Mouse (Mus musculus) heart, embryonic 11.5 days (tissue): ENCODE results near the gene Exoc8. TPM values are rescaled to one million over a fixed set of nuclear protein-coding genes. Genes with fewer than 3 reads are reported as not detected.

Experiments used
- ATAC-seq: fragments of 200-750 bp; cut with Nextera tagmentation; replicated peaks from 2 replicates; pipeline ENCODE4 v1.8.0; 2017; ENCODE audit warnings: moderate library complexity; ENCODE audit not compliant: insufficient number of reproducible peaks, low FRiP score, low TSS enrichment
- H3K27ac ChIP-seq: fragments of 300-500 bp; sonication (generic); 2 replicates; pipeline ENCODE4 v1.5.1; 2014; ENCODE audit warnings: mild to moderate bottlenecking, low read depth, low read length
- H3K27me3 ChIP-seq: fragments of 300-500 bp; sonication (generic); 2 replicates; pipeline ENCODE4 v1.6.1; 2014; ENCODE audit warnings: mild to moderate bottlenecking, low read length, mixed read lengths; ENCODE audit not compliant: control insufficient read depth, insufficient read depth
- H3K36me3 ChIP-seq: fragments of 300-500 bp; sonication (generic); 2 replicates; pipeline ENCODE4 v1.6.1; 2014; ENCODE audit warnings: mild to moderate bottlenecking, low read length, moderate library complexity, mixed read lengths; ENCODE audit not compliant: control insufficient read depth, insufficient read depth
- H3K4me1 ChIP-seq: fragments of 300-500 bp; sonication (generic); 2 replicates; pipeline ENCODE4 v1.6.1; 2014; ENCODE audit warnings: low read length; ENCODE audit not compliant: control insufficient read depth, insufficient read depth
- H3K4me2 ChIP-seq: fragments of 300-500 bp; sonication (generic); 2 replicates; pipeline ENCODE4 v1.6.1; 2014; ENCODE audit warnings: mild to moderate bottlenecking, moderate library complexity
- H3K4me3 ChIP-seq: fragments of 300-500 bp; sonication (generic); 2 replicates; pipeline ENCODE4 v1.5.1; 2014; ENCODE audit warnings: low read depth, low read length
- H3K9ac ChIP-seq: fragments of 300-500 bp; sonication (generic); 2 replicates; pipeline ENCODE4 v1.6.1; 2014; ENCODE audit warnings: mild to moderate bottlenecking, low read depth, low read length, moderate library complexity
- H3K9me3 ChIP-seq: fragments of 300-500 bp; sonication (generic); replicated peaks from 2 replicates; pipeline ENCODE4 v1.6.1; 2016; ENCODE audit warnings: low read length; ENCODE audit not compliant: control insufficient read depth
- WGBS: fragments of 180-500 bp; shearing (Covaris S2); extraction: QIAGEN DNeasy Blood & Tissue Kit; methylation state at CpG from one replicate; pipeline ENCODE4 v1.1.7; 2014; ENCODE audit not compliant: insufficient replicate concordance; 5-methylcytosine and 5-hydroxymethylcytosine counted together
- polyA plus RNA-seq: library from polyadenylated mRNA; unstranded; fragments of >200 nt; fragmentation: Nextera tagmentation; extraction: Ambion mirVana; gene quantifications from 2 replicates; pipeline ENCODE4 v1.2.1, GENCODE M21; 2014

Exoc8 gene
- polyA plus RNA-seq, 1 experiment from 2014 or later, result 5.9 TPM

- Histone ChIP-seq H3K36me3 (peaks cover 12% of the 10 kb centered on the region), H3K9ac (peak overlapping the region; percentile 88), H3K4me3 (peak overlapping the region; percentile 99), H3K4me1 (peaks cover 19% of the 10 kb centered on the region), H3K4me2 (peak overlapping the region; percentile 100), H3K9me3 (no peaks in the 10 kb centered on the region), H3K27ac (peak overlapping the region; percentile 72), H3K27me3 (no peaks in the 10 kb centered on the region)
- ATAC-seq, result peak; percentile 24; the same call in 1 of the 2 replicates
- WGBS, result 1% methylated on average over 60 of the region's 60 CpGs
Observed at GRCm38 (mm10) chr8:124896632-124897385, 696 bp downstream of the Exoc8 start.

- WGBS, result 84% methylated on average over 26 of the region's 26 CpGs
- ATAC-seq, result no peak
- Histone ChIP-seq H3K27ac (no peak overlapping the region), H3K4me2 (peak overlapping the region; percentile 100), H3K4me3 (peak overlapping the region; percentile 99), H3K36me3 (peaks cover 10% of the 10 kb centered on the region), H3K9ac (peak overlapping the region; percentile 88), H3K9me3 (no peaks in the 10 kb centered on the region), H3K4me1 (peaks cover 19% of the 10 kb centered on the region), H3K27me3 (no peaks in the 10 kb centered on the region)
Observed at GRCm38 (mm10) chr8:124896010-124896631, 1.4 kb downstream of the Exoc8 start.

GRCm38 (mm10) chr8:124892596-124892995, 4.9 kb downstream of the Exoc8 start:
- no peak overlapping the region for H3K27ac ChIP-seq
- H3K4me3 ChIP-seq, result no peak overlapping the region
- 73% methylated on average over 3 of the region's 3 CpGs for WGBS
- H3K4me1 ChIP-seq, result peaks cover 13% of the 10 kb centered on the region
- no peaks in the 10 kb centered on the region for H3K27me3 ChIP-seq
- H3K9me3 ChIP-seq, result peaks cover 5% of the 10 kb centered on the region; the same call in 1 of the 2 replicates
- H3K36me3 ChIP-seq, result peaks cover 25% of the 10 kb centered on the region
- ATAC-seq, result no peak
- no peak overlapping the region for H3K4me2 ChIP-seq
- H3K9ac ChIP-seq, result no peak overlapping the region

GRCm38 (mm10) chr8:124888385-124888784, 9.1 kb downstream of the Exoc8 start:
- peaks cover 5% of the 10 kb centered on the region; the same call in 1 of the 2 replicates for H3K9me3 ChIP-seq
- WGBS, result 88% methylated on average over 5 of the region's 5 CpGs
- no peak overlapping the region for H3K4me3 ChIP-seq
- no peak overlapping the region for H3K4me2 ChIP-seq
- peaks cover 59% of the 10 kb centered on the region for H3K36me3 ChIP-seq
- H3K9ac ChIP-seq, result no peak overlapping the region
- ATAC-seq, result no peak
- H3K4me1 ChIP-seq, result no peaks in the 10 kb centered on the region
- H3K27me3 ChIP-seq, result no peaks in the 10 kb centered on the region
- H3K27ac ChIP-seq, result no peak overlapping the region

- Histone ChIP-seq H3K27me3 (no peaks in the 10 kb centered on the region), H3K9me3 (no peaks in the 10 kb centered on the region), H3K36me3 (peaks cover 44% of the 10 kb centered on the region), H3K4me2 (no peak overlapping the region), H3K4me3 (no peak overlapping the region), H3K4me1 (peaks cover 5% of the 10 kb centered on the region; the same call in 1 of the 2 replicates), H3K9ac (no peak overlapping the region), H3K27ac (no peak overlapping the region)
- 61% methylated on average over 10 of the region's 10 CpGs for whole genome bisulfite sequencing
- no peak for ATAC-seq
Observed at GRCm38 (mm10) chr8:124878946-124879526, 18.5 kb downstream of the Exoc8 start.

DNA sequence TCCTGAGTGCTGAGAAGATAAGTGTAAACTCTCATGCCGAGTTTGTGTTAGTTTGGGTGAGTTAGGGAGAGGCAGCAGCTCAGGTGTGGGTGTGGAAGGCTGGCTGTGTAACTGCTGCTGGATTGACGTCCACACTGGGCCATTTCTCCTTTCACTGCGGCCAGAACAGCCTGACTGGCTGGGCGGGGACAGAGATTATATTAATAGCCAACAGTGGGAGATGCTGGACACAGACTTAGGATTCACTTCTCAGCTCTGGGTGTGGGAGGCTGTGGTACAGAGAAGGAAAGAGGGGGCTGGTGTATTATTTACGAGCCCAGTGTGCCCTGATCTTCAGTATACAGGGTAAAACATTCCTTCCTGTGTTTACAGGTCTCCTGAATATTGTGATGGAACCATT, 19.4 kb downstream of the Exoc8 start:
- Histone ChIP-seq H3K27me3 (no peaks in the 10 kb centered on the region), H3K4me3 (no peak overlapping the region), H3K4me1 (peaks cover 5% of the 10 kb centered on the region; the same call in 1 of the 2 replicates), H3K27ac (no peak overlapping the region), H3K9me3 (no peaks in the 10 kb centered on the region), H3K36me3 (peaks cover 44% of the 10 kb centered on the region), H3K4me2 (no peak overlapping the region), H3K9ac (no peak overlapping the region)
- no peak for ATAC-seq
- WGBS, result 81% methylated on average over 5 of the region's 5 CpGs

DNA sequence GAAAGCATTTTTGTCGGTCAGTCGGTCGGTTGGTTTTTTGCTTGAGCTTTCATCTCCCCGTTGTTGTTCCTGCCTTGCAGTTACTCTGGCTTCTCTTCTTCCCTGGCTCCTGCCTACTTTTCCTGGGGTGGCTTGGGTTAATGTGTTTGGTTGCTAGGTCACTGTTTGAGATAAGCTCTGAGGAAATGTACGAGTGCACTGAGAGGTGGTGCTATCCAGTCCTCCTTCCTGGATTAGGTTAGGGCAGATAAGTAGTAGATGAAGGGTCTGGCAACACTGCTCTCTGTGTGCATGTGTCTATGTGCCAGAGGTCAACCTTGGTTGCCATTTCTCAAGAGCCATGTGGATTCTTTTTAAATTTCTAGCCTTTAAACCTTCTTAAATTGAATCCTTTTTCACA, 24.8 kb downstream of the Exoc8 start:
- no peak for ATAC-seq
- H3K9ac ChIP-seq, result no peak overlapping the region
- peak overlapping the region; percentile 35; the same call in 1 of the 2 replicates for H3K27ac ChIP-seq
- H3K36me3 ChIP-seq, result peaks cover 26% of the 10 kb centered on the region
- H3K9me3 ChIP-seq, result no peaks in the 10 kb centered on the region
- no peak overlapping the region for H3K4me3 ChIP-seq
- H3K4me1 ChIP-seq, result peaks cover 17% of the 10 kb centered on the region
- no peaks in the 10 kb centered on the region for H3K27me3 ChIP-seq
- H3K4me2 ChIP-seq, result no peak overlapping the region
- WGBS, result 49% methylated on average over 5 of the region's 5 CpGs

DNA sequence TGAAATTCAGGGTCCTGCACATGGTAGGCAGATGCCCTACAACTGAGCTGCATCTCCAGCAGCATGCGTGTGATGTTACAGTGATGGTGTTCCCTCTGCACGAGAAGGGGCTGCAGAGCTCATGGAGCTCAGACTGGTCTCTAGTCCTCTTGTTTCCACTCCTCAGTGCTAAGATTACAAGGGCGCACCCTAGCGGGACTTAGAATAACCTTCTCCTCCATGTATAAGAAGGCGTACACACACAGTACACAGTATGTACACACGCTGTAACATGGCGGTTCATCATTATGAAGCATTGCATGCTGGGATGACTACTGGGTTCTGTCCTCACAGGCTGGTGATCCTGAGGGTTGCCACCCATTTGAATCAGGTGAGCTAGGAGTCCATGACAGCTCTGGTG, 25.4 kb downstream of the Exoc8 start:
- WGBS, result 87% methylated on average over 7 of the region's 7 CpGs
- Histone ChIP-seq H3K4me2 (no peak overlapping the region), H3K27ac (no peak overlapping the region)

More for the DNA sequence above, 25.4 kb downstream of the Exoc8 start:
- H3K27me3 ChIP-seq, result no peaks in the 10 kb centered on the region
- peaks cover 26% of the 10 kb centered on the region for H3K36me3 ChIP-seq
- no peaks in the 10 kb centered on the region for H3K9me3 ChIP-seq
- H3K4me1 ChIP-seq, result peaks cover 23% of the 10 kb centered on the region
- no peak overlapping the region for H3K4me3 ChIP-seq
- no peak for ATAC-seq
- no peak overlapping the region for H3K9ac ChIP-seq
